Mouse (Mus musculus): Measurements from ENCODE around the gene Arfip2.

The Arfip2 gene

DNA sequence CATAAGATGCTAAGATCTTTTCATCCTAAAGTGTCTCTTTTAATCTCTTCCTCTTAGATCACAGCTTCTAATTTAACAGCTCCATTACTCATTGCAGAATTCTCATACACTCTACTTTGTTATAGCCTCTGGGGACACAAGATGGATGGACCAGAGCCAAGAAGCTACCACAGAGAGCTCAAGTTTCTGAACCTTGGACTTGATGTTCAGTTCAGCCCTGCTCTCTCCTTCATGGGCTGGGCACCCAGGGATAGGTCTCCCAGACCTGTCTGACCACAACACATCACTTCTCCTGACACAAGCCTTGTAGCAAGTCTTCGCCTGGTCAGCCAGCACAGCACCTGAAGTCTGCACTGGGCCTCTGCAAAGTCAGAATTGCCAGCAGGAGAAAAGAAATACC is 25.8 kb downstream of the Arfip2 start:
- WGBS, result 96% methylated on average over 1 of the region's 1 CpGs

DNA sequence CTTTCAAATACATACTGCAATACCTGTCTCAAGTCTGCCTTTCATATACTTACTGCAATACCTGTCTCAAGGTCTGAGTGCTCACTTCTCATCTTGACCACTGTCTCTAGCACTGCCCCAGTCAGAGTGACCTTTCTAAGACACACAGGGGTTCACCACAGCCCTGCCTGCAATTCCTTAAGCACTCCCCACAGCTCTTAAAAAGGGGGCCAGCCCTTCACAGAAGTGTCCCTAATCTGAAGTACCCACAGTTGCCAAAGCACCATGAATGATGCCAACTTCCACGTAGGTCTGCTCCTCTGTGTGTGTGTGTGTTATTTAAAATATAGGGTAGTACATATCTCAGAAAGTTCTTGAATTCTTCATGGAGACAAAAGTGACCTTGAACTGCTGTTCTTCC is 28.4 kb downstream of the Arfip2 start:
- 70% methylated on average over 1 of the region's 1 CpGs for WGBS

DNA sequence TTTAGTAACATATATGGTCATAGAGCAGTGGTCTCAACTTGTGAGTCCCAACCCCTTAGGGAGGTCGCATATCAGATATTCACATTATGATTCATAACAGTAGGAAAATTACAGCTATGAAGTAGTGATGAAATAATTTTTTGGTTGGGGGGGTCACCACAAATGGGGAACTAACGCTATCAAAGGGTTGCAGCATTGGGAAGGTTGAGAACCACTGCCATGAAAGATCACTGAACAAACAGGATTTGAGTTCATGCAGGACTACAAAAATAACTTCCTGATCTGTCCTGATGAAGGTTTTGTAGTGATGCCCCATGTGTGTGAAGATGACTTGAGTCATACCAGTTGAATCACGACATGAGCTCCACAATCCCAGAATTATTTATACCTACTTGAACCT is 31.7 kb downstream of the Arfip2 start:
- WGBS, result 67% methylated on average over 3 of the region's 3 CpGs

DNA sequence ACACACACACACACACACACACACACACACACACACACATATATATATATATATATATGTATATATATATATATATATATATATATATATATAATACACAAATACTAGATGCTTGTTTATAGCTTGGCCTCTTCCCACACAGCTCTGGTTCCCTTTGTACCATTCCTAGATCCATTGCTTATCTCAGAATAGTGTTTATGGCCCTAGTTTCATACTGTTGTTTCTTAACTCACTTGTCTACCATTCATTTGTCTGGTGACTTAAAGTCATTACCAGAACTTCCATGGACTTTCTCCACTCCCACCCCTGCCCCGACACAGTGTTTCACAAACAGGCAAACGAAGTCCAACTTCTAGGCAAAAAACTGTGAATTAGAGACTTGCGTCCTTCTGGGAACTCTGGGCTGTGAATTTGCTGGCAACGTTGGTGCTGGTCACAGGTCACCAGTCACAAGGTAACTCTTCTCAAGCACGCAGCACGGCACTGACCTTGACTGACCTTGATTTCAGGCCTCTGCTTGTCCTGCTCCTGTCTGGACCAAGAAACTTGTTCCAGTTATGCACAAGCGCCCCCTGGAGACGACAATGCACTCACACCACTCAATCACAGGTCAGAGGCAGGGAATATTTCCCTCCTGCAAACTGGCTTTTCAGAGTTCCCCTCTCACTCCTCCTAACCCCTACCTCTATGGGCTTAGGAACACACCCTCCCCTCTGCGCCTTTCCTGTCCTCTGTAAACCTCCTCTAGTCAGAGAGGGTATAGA is 37.2 kb downstream of the Arfip2 start:
- 42% methylated on average over 9 of the region's 9 CpGs for WGBS

DNA sequence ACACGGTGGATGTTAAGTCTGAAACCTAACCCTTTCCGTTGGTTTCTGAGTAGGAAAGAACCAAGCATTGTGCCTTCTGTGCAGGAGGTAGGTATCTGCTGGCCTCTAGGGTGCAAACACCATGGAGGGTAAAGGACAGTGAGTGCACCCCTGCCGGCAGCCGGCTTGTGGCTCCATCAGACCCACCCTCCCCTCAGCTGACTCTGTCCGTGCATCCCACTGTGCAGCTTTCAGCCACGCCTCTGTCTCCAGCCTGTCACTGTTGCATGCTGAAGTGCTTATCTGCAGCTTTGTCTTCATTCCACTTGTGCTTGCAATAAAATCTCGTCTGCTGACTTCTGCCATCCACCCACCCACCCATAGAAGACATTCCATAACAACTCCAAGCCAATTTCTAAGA is 50.1 kb downstream of the Arfip2 start:
- WGBS, result 50% methylated on average over 7 of the region's 7 CpGs

DNA sequence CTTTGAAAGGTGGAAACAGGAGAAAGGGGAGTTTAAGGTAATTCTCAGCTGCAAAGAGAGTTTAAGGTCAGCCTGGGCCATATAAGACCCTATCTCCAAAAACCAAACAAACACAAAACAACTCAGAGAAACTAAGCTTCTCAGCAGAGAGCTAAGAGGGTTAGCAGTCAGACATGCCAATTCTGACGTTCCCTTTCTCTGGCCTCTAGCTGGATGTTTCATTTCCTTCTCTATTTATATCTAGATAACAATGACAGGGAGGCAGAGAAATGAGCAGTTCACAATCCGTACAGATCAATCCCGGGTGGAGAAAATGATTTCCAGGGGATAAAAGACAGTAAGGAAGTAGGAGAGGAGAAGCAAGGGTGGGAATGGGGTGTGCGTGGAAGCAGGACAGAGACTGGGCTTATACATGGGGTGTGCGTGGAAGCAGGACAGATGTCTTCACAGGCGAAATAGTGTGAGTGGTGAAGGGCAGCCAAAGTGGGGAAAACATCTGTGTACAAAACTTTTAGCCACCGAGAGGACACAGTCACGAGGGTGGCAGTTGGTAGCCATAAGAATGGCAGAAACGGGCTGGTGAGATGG is 51.8 kb downstream of the Arfip2 start:
- 67% methylated on average over 9 of the region's 9 CpGs for WGBS

Data from cerebral cortex, adult 2 months (tissue).